Mouse (Mus musculus): ENCODE measurements around the gene Npdc1. TPM values are rescaled to one million over a fixed set of nuclear protein-coding genes. Genes with fewer than 3 reads are reported as not detected.

Npdc1 gene
- 4.5 and 6.1 TPM in 2 replicates for polyA plus RNA-seq (2015; fragmentation: Nextera tagmentation; extraction: Ambion mirVana)

GRCm38 (mm10) chr2:25399051-25399450 lies at the start of gene Npdc1:
Gene Npdc1 (plus strand): TSS chr2:25399351.
- Histone ChIP-seq H3K4me1 (replicated peaks) (peaks cover 19% of the 10 kb centered on the region), H3K4me3 (replicated peaks) (no peak within 1 kb of the TSS), H3K9ac (no peak within 1 kb of the TSS), H3K36me3 (replicated peaks) (no peaks in the 10 kb centered on the region), H3K4me2 (no peak within 1 kb of the TSS), H3K27me3 (peaks cover 100% of the 10 kb centered on the region), H3K27ac (replicated peaks) (no peak within 1 kb of the TSS), H3K9me3 (replicated peaks) (no peaks in the 10 kb centered on the region)
- ATAC-seq (ENCODE audit: insufficient read depth): no peak
- 41% methylated on average over 8 of the region's 8 CpGs for WGBS (ENCODE audit: insufficient replicate concordance)

GRCm38 (mm10) chr2:25349499-25349898 lies 49.7 kb upstream of the Npdc1 start:
- 80% methylated on average over 4 of the region's 4 CpGs for WGBS (ENCODE audit: insufficient replicate concordance)
- H3K36me3 ChIP-seq (replicated peaks): peaks cover 83% of the 10 kb centered on the region
- no peak overlapping the region for H3K9ac ChIP-seq
- no peak overlapping the region for H3K27ac ChIP-seq (replicated peaks)
- no peak overlapping the region for H3K4me2 ChIP-seq
- no peaks in the 10 kb centered on the region for H3K9me3 ChIP-seq (replicated peaks)
- H3K4me3 ChIP-seq (replicated peaks): no peak overlapping the region
- no peaks in the 10 kb centered on the region for H3K4me1 ChIP-seq (replicated peaks)
- ATAC-seq (ENCODE audit: insufficient read depth): no peak
- no peaks in the 10 kb centered on the region for H3K27me3 ChIP-seq

- H3K27me3 ChIP-seq: no peaks in the 10 kb centered on the region
- H3K9me3 ChIP-seq (replicated peaks): no peaks in the 10 kb centered on the region
- H3K4me2 ChIP-seq: no peak overlapping the region
- 84% methylated on average over 3 of the region's 3 CpGs for WGBS (ENCODE audit: insufficient replicate concordance)
- H3K4me1 ChIP-seq (replicated peaks): peaks cover 11% of the 10 kb centered on the region
- no peak overlapping the region for H3K9ac ChIP-seq
- H3K4me3 ChIP-seq (replicated peaks): no peak overlapping the region
- H3K36me3 ChIP-seq (replicated peaks): peaks cover 71% of the 10 kb centered on the region
- ATAC-seq (ENCODE audit: insufficient read depth): no peak
- no peak overlapping the region for H3K27ac ChIP-seq (replicated peaks)
Measured at GRCm38 (mm10) chr2:25350701-25351100, 48.5 kb upstream of the Npdc1 start.

GRCm38 (mm10) chr2:25354211-25354610 lies 44.9 kb upstream of the Npdc1 start:
- Histone ChIP-seq H3K27ac (replicated peaks) (no peak overlapping the region), H3K4me2 (no peak overlapping the region), H3K9me3 (replicated peaks) (no peaks in the 10 kb centered on the region), H3K27me3 (no peaks in the 10 kb centered on the region), H3K9ac (no peak overlapping the region), H3K4me1 (replicated peaks) (peaks cover 24% of the 10 kb centered on the region), H3K36me3 (replicated peaks) (peaks cover 38% of the 10 kb centered on the region), H3K4me3 (replicated peaks) (no peak overlapping the region)
- no peak for ATAC-seq (ENCODE audit: insufficient read depth)
- 73% methylated on average over 6 of the region's 6 CpGs for WGBS (ENCODE audit: insufficient replicate concordance)

- Histone ChIP-seq H3K4me3 (replicated peaks) (peak overlapping the region; percentile 60), H3K27me3 (no peaks in the 10 kb centered on the region), H3K36me3 (replicated peaks) (peaks cover 24% of the 10 kb centered on the region), H3K9me3 (replicated peaks) (no peaks in the 10 kb centered on the region), H3K27ac (replicated peaks) (no peak overlapping the region), H3K4me1 (replicated peaks) (peaks cover 24% of the 10 kb centered on the region), H3K9ac (peak overlapping the region; percentile 36), H3K4me2 (peak overlapping the region; percentile 82)
- 0 out of 2 replicates have a peak, but pooled peaks have one; percentile 14 for ATAC-seq (ENCODE audit: insufficient read depth)
- WGBS (ENCODE audit: insufficient replicate concordance): 34% methylated on average over 18 of the region's 18 CpGs
Measured at GRCm38 (mm10) chr2:25355419-25356066, 43.6 kb upstream of the Npdc1 start.

GRCm38 (mm10) chr2:25356208-25357079 lies 42.7 kb upstream of the Npdc1 start, which contains the start of gene Dpp7:
Gene Dpp7 (minus strand): TSS chr2:25356359.
- Histone ChIP-seq H3K9ac (peak within 1 kb of the TSS; percentile 36), H3K9me3 (replicated peaks) (no peaks in the 10 kb centered on the region), H3K36me3 (replicated peaks) (peaks cover 15% of the 10 kb centered on the region), H3K4me3 (replicated peaks) (peak within 1 kb of the TSS; percentile 60), H3K27me3 (no peaks in the 10 kb centered on the region), H3K4me1 (replicated peaks) (peaks cover 24% of the 10 kb centered on the region), H3K27ac (replicated peaks) (0 out of 2 replicates have a peak within 1 kb of the TSS, but pooled peaks have one; percentile 8), H3K4me2 (peak within 1 kb of the TSS; percentile 82)
- peak; percentile 70 for ATAC-seq (ENCODE audit: insufficient read depth)
- WGBS (ENCODE audit: insufficient replicate concordance): 5% methylated on average over 13 of the region's 13 CpGs

GRCm38 (mm10) chr2:25359848-25360247 lies 39.3 kb upstream of the Npdc1 start:
- no peak overlapping the region for H3K27ac ChIP-seq (replicated peaks)
- H3K4me3 ChIP-seq (replicated peaks): no peak overlapping the region
- peaks cover 36% of the 10 kb centered on the region for H3K4me1 ChIP-seq (replicated peaks)
- 50% methylated on average over 4 of the region's 4 CpGs for WGBS (ENCODE audit: insufficient replicate concordance)
- H3K27me3 ChIP-seq: peaks cover 11% of the 10 kb centered on the region
- H3K9me3 ChIP-seq (replicated peaks): no peaks in the 10 kb centered on the region
- no peak overlapping the region for H3K9ac ChIP-seq
- no peaks in the 10 kb centered on the region for H3K36me3 ChIP-seq (replicated peaks)
- no peak overlapping the region for H3K4me2 ChIP-seq
- ATAC-seq (ENCODE audit: insufficient read depth): no peak

- H3K4me1 ChIP-seq (replicated peaks): peaks cover 24% of the 10 kb centered on the region
- H3K9me3 ChIP-seq (replicated peaks): no peaks in the 10 kb centered on the region
- no peak overlapping the region for H3K27ac ChIP-seq (replicated peaks)
- H3K9ac ChIP-seq: no peak overlapping the region
- no peaks in the 10 kb centered on the region for H3K36me3 ChIP-seq (replicated peaks)
- no peak overlapping the region for H3K4me2 ChIP-seq
- WGBS (ENCODE audit: insufficient replicate concordance): 64% methylated on average over 13 of the region's 13 CpGs
- no peak for ATAC-seq (ENCODE audit: insufficient read depth)
- H3K4me3 ChIP-seq (replicated peaks): no peak overlapping the region
- peaks cover 24% of the 10 kb centered on the region for H3K27me3 ChIP-seq
Measured at GRCm38 (mm10) chr2:25363478-25364178, 35.5 kb upstream of the Npdc1 start.

- ATAC-seq (ENCODE audit: insufficient read depth): no peak
- 85% methylated on average over 4 of the region's 4 CpGs for WGBS (ENCODE audit: insufficient replicate concordance)
- Histone ChIP-seq H3K9me3 (replicated peaks) (no peaks in the 10 kb centered on the region), H3K27ac (replicated peaks) (no peak overlapping the region), H3K4me2 (peak overlapping the region; percentile 91), H3K4me1 (replicated peaks) (peaks cover 27% of the 10 kb centered on the region), H3K9ac (no peak overlapping the region; the same call in 1 of the 2 replicates), H3K36me3 (replicated peaks) (no peaks in the 10 kb centered on the region), H3K4me3 (replicated peaks) (peak overlapping the region; percentile 66), H3K27me3 (peaks cover 24% of the 10 kb centered on the region)
Measured at GRCm38 (mm10) chr2:25364313-25364712, 34.8 kb upstream of the Npdc1 start.

GRCm38 (mm10) chr2:25364761-25365090 lies 34.4 kb upstream of the Npdc1 start:
- Histone ChIP-seq H3K36me3 (replicated peaks) (no peaks in the 10 kb centered on the region), H3K9ac (peak overlapping the region; percentile 53), H3K27ac (replicated peaks) (no peak overlapping the region), H3K27me3 (peaks cover 24% of the 10 kb centered on the region), H3K9me3 (replicated peaks) (no peaks in the 10 kb centered on the region), H3K4me2 (peak overlapping the region; percentile 91), H3K4me1 (replicated peaks) (peaks cover 31% of the 10 kb centered on the region), H3K4me3 (replicated peaks) (peak overlapping the region; percentile 66)
- WGBS (ENCODE audit: insufficient replicate concordance): 27% methylated on average over 9 of the region's 9 CpGs
- ATAC-seq (ENCODE audit: insufficient read depth): no peak

Data from liver, embryonic 15.5 days (tissue).